ENCODE assay signal across 8 mouse cellular contexts in genomic region chr1:59482696-59483520, GRCm38 (mm10). TPM values are rescaled to one million over a fixed set of nuclear protein-coding genes. Genes with fewer than 3 reads are reported as not detected.
DNase-seq lines count a peak whose midpoint lies in the region; ATAC-seq and TF ChIP-seq lines count a peak whose summit lies in the region.

No protein-coding gene starts in this region.

- H3K27me3 ChIP-seq in G1E (ENCODE audit: insufficient read depth, low read length): no peaks in the 10 kb centered on the region

- TF ChIP-seq POLR2A in embryonic fibroblast, embryonic 13.5 days (IDR thresholded peaks at IDR 0.05; ENCODE audit: low read depth, low read length): peak; percentile 29; the same call in 1 of the 2 replicates

- H3K9me3 ChIP-seq in G1E (replicated peaks): no peaks in the 10 kb centered on the region

- no peak for ATAC-seq in G1E (ENCODE audit: extremely low read depth, insufficient number of reproducible peaks, low FRiP score, poor library complexity, severe bottlenecking)
- 0 out of 2 replicates have a peak, but pooled peaks have one; percentile 7 for ATAC-seq in megakaryocyte, adult 5-6 weeks (ENCODE audit: poor library complexity, severe bottlenecking)
- ATAC-seq in erythroid progenitor cell, adult 5-6 weeks (replicated peaks; ENCODE audit: low FRiP score, poor library complexity, severe bottlenecking): no peak

- DNase-seq in G1E (ENCODE audit: low spot score): peak; percentile 59
- DNase-seq in adrenal gland, postnatal 36 days: peak; percentile 60 to 69
- peak; percentile 55 to 62 for DNase-seq in heart, postnatal 10 days
- peak; percentile 60 to 73 for DNase-seq in kidney, postnatal 4 days
- DNase-seq in right cerebral cortex, postnatal 4 days: peak; percentile 37

- H3K4me1 ChIP-seq in G1E (ENCODE audit: insufficient read depth, low read depth, low read length): peaks cover 73% of the 10 kb centered on the region
- peaks cover 5% of the 10 kb centered on the region for H3K4me1 ChIP-seq in embryonic fibroblast, embryonic 13.5 days (ENCODE audit: control insufficient read depth, insufficient read depth, low read length)

- intact Hi-C loops in heart, postnatal 10 days (cut with DNase I): loop anchor here (2.0 to 5.0 kb wide), 3 partner anchors 102 to 166 kb away; no protein-coding TSS in a partner anchor

- H3K36me3 ChIP-seq in G1E (replicated peaks): peaks cover 48% of the 10 kb centered on the region

- no peak for TF ChIP-seq CTCF in G1E (IDR thresholded peaks at IDR 0.05; ENCODE audit: low read depth, low read length)
- TF ChIP-seq CTCF in embryonic fibroblast, embryonic 13.5 days (IDR thresholded peaks at IDR 0.05; ENCODE audit: borderline replicate concordance, insufficient read depth, low read length): no peak

- H3K27ac ChIP-seq in embryonic fibroblast, embryonic 13.5 days (ENCODE audit: insufficient read depth, low read length): peak overlapping the region; percentile 77

- peak overlapping the region; percentile 85 for H3K4me3 ChIP-seq in G1E (ENCODE audit: low read depth, low read length)
- H3K4me3 ChIP-seq in embryonic fibroblast, embryonic 13.5 days (ENCODE audit: insufficient read depth, low read length): peak overlapping the region; percentile 60

RNA-seq across cellular contexts. Expression of gene Fzd7, which starts 0.7 kb away (rescaled TPM):
- total RNA-seq in G1E (2014; fragmentation: Nextera tagmentation) (84.4 and 84.8 TPM in 2 replicates), G1E (2017) (54.1 and 55.7 TPM in 2 replicates)
- 58.7 and 65.9 TPM in 2 replicates for polyA plus RNA-seq in G1E (2012)
- 10 to 100 TPM; 11.2 to 17.7 TPM for total RNA-seq in adrenal gland, postnatal 36 days (2021)
- polyA plus RNA-seq in embryonic fibroblast, embryonic 13.5 days (2011; ENCODE audit: insufficient read length, low read depth, missing spikeins): 43.0 and 50.6 TPM in 2 replicates
- total RNA-seq in heart, postnatal 10 days (2021): 1 to 10 TPM; 6.4 to 6.7 TPM
- total RNA-seq in megakaryocyte, adult 5-6 weeks (2015): 4.7 and 5.9 TPM in 2 replicates
- total RNA-seq in megakaryocyte, adult 5-6 weeks (2017): 3.2 and 3.9 TPM in 2 replicates
- 1.1 and 5.4 TPM in 2 replicates for total RNA-seq in erythroid progenitor cell, adult 5-6 weeks (2015; ENCODE audit: low replicate concordance)
- total RNA-seq in erythroid progenitor cell, adult 5-6 weeks (2017; ENCODE audit: low replicate concordance): 0.45 and 0.77 TPM in 2 replicates

RNA-seq across cellular contexts. Expression of gene Gm973, which starts 33.2 kb away (rescaled TPM):
- not detected in 2 replicates for total RNA-seq in G1E (2014; fragmentation: Nextera tagmentation)
- 3.7 and 6.7 TPM in 2 replicates for total RNA-seq in G1E (2017)
- 0.05 and 0.07 TPM in 2 replicates for polyA plus RNA-seq in G1E (2012)
- 10 to 100 TPM in 1 of 2 experiments, under 1 TPM in 1; 0.86 to 23.1 TPM for total RNA-seq in adrenal gland, postnatal 36 days (2021)
- polyA plus RNA-seq in embryonic fibroblast, embryonic 13.5 days (2011; ENCODE audit: insufficient read length, low read depth, missing spikeins): not detected in 2 replicates
- total RNA-seq in heart, postnatal 10 days (2021): under 1 TPM; 0.35 to 0.45 TPM
- 0.47 and 2.9 TPM in 2 replicates for total RNA-seq in megakaryocyte, adult 5-6 weeks (2015)
- total RNA-seq in megakaryocyte, adult 5-6 weeks (2017): 2.8 and 9.0 TPM in 2 replicates
- not detected in 2 replicates for total RNA-seq in erythroid progenitor cell, adult 5-6 weeks (2015; ENCODE audit: low replicate concordance)
- 1.9 TPM in 1 of 2 replicates, not detected in the other for total RNA-seq in erythroid progenitor cell, adult 5-6 weeks (2017; ENCODE audit: low replicate concordance)
